Mouse (Mus musculus) hindlimb bud, embryonic 11.5 days (tissue): Measurements from ENCODE around the gene Olfr527.

Experiments used
- DNase-seq: peaks from one replicate; pipeline ENCODE4 v3.0.0-alpha.2; 2012; ENCODE audit warnings: low read depth, low spot score; ENCODE audit errors: extremely low spot score

Olfr527 gene

GRCm38 (mm10) chr7:140333717-140334116 lies at the start of gene Olfr527:
Gene Olfr527, plus strand, starts transcription at chr7:140334017.
- DNase-seq, result no peak

GRCm38 (mm10) chr7:140295746-140296145 lies 38.1 kb upstream of the Olfr527 start:
- DNase-seq, result no peak

DNA sequence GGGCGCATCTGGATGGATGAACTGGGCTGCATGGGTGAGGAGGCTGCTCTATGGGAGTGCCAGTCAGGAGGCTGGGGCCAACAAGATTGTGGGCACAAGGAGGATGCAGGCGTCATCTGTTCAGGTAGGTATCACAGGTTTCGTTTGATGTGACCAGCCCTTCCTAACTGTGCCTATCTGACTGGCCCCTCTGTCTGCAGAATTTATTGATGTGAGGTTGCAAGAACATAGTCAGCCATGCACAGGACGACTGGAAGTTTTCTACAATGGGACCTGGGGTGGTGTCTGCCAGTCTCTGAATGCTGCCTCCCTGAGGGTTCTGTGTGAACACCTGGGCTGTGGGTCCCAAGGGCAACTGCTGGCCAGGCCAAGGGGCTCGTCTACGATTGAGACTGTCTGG lies 36.9 kb upstream of the Olfr527 start:
- DNase-seq, result no peak

GRCm38 (mm10) chr7:140299416-140299815 lies 34.4 kb upstream of the Olfr527 start:
- no peak for DNase-seq

DNA sequence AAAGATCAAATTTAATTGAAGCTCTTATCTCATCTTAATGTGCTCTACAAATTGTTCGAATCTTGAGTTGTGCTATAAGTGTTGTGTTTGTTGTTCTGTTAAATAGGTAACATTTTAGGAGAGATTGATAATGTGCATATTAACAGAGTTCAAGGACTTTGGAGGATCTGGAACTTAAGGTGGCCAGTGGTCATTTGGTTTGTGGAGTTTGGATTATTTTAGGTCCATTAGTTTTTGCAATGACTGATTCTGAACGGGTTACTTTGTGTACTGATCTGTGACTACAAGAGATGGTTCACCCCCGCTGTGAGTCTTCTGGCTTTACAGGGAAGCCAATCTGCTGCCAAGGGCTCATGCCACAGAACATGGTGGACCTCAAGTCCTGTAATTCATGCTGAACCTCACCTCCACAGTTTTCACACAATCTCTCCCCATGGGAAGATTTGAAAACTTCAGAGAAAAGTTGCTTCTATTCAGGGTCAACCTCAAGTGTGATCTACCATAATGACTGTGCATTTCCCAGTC lies 13.9 kb upstream of the Olfr527 start:
- DNase-seq, result no peak

GRCm38 (mm10) chr7:140320558-140320957 lies 13.3 kb upstream of the Olfr527 start, which contains the start of gene Olfr525:
Gene Olfr525, plus strand, starts transcription at chr7:140320858.
- no peak for DNase-seq

- no peak for DNase-seq
Observed at GRCm38 (mm10) chr7:140321135-140321534, 12.7 kb upstream of the Olfr527 start.

GRCm38 (mm10) chr7:140329766-140330304 lies 4.0 kb upstream of the Olfr527 start:
- no peak for DNase-seq

DNA sequence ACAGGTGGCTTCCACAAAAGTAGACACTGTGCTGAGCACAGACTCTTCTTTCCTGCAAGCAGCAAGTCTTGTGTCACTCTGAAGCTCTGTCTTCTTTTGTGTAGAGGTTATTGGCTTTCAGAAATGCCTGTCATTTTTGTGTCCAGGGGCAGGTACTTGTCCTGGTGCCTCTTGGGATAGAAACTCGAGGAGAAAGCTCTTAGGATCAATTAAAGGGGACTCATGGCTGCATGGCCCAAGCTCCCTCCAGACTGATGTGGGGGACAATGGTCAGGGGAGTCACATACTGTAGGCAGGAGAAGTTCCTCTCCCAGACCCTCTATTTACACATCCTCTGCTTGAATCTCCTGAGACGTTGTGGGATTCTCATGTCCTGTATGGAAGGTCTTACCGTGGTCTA lies 27.8 kb downstream of the Olfr527 start, which contains the start of gene Olfr60:
TSS of gene Olfr60 (minus strand) at position 101 of the 400 bp plus-strand sequence.
- DNase-seq, result no peak

GRCm38 (mm10) chr7:140374300-140374699 lies 40.5 kb downstream of the Olfr527 start:
- no peak for DNase-seq

DNA sequence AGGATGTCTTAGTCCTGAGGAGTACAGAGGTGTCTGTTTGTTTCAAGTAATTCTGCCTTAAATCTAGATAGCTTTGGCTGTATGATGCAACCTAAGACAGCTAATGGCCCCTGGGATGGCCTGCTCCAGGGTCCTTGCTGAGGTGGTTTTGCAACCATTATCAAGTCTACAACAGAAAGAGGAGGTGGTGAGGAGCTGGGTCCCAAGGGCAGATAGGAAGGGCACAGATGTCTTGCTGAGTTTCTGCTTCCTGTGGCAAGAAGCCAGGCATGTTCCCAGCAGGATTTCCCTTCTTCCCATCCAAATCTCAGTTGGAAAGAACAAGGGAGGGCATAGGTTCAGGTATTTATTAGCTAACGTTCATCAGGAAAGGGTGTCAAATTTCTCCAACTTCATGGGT lies 42.4 kb downstream of the Olfr527 start, which contains the start of gene Olfr530:
TSS of gene Olfr530 (minus strand) at position 101 of the 400 bp plus-strand sequence.
- no peak for DNase-seq

GRCm38 (mm10) chr7:140376911-140377310 lies 43.1 kb downstream of the Olfr527 start:
- DNase-seq, result no peak
